Mouse (Mus musculus): ENCODE measurements around the gene C1qtnf7.

- TF ChIP-seq CTCF (IDR thresholded peaks at IDR 0.05; ENCODE audit: low read depth, low read length) (no peak), POLR2A (IDR thresholded peaks at IDR 0.05; ENCODE audit: insufficient read depth, low read length) (no peak)
These were observed 6.4 kb upstream of the C1qtnf7 start for GRCm38 (mm10) chr5:43508892-43509291.
